Mouse (Mus musculus) CH12.LX (cell line): ENCODE measurements around the gene Tigit. TPM values are rescaled to one million over a fixed set of nuclear protein-coding genes. Genes with fewer than 3 reads are reported as not detected.

ENCODE experiments used
- DNase-seq: peaks from one replicate; pipeline ENCODE4 v3.0.0-alpha.2; 2013; ENCODE audit errors: extremely low read depth
- H3K27ac ChIP-seq: 2 replicates; pipeline ENCODE4 v1.5.1; 2012; ENCODE audit warnings: low read depth, mild to moderate bottlenecking, control low read depth, moderate library complexity; ENCODE audit not compliant: insufficient read depth
- H3K27me3 ChIP-seq: replicated peaks from 2 replicates; pipeline ENCODE3; 2012; ENCODE audit warnings: inconsistent platforms
- H3K36me3 ChIP-seq, 2 experiments: replicated peaks in 1 of 2; 2 replicates each; pipeline versions ENCODE3 to v1.6.1; 2012; ENCODE audit warnings: inconsistent platforms in 1 of 2, low read length in 1 of 2, mild to moderate bottlenecking in 1 of 2, mixed read lengths in 1 of 2, moderate library complexity in 1 of 2; ENCODE audit not compliant: control insufficient read depth in 1 of 2, insufficient read depth in 1 of 2
- H3K4me1 ChIP-seq, 2 experiments: 2 replicates each; pipeline ENCODE4 v1.6.1; 2012; ENCODE audit warnings: inconsistent platforms in 1 of 2, moderate library complexity in 1 of 2; ENCODE audit not compliant: insufficient read depth in 2 of 2, control insufficient read depth in 1 of 2
- H3K4me2 ChIP-seq: 2 replicates; pipeline ENCODE4 v1.6.1; 2012; ENCODE audit warnings: low read depth, mild to moderate bottlenecking, control low read depth; ENCODE audit not compliant: poor library complexity, insufficient read depth, severe bottlenecking
- H3K4me3 ChIP-seq, 3 experiments: fragments of 150-350 bp in 1 of 3; sonication (generic) in 1 of 3; replicated peaks in 1 of 3; 2 replicates each; pipeline versions ENCODE3 to v1.5.1; 2011 to 2012; ENCODE audit warnings: low read depth in 2 of 3, low read length in 2 of 3, mild to moderate bottlenecking in 2 of 3, moderate library complexity in 2 of 3, control low read depth in 1 of 3, improper control_type of control experiment in 1 of 3, inconsistent platforms in 1 of 3, mixed read lengths in 1 of 3; ENCODE audit not compliant: poor library complexity in 1 of 3
- H3K79me2 ChIP-seq: replicated peaks from 2 replicates; pipeline ENCODE4 v1.6.1; 2012; ENCODE audit warnings: mild to moderate bottlenecking, moderate library complexity; ENCODE audit not compliant: control insufficient read depth, poor library complexity, insufficient read depth, severe bottlenecking; ENCODE audit errors: extremely low read depth
- H3K9ac ChIP-seq: 2 replicates; pipeline ENCODE4 v1.6.1; 2012; ENCODE audit warnings: low read depth, mild to moderate bottlenecking, control low read depth, moderate library complexity; ENCODE audit not compliant: insufficient read depth
- H3K9me3 ChIP-seq: replicated peaks from 2 replicates; pipeline ENCODE3; 2012; ENCODE audit warnings: low read length, inconsistent platforms, mixed read lengths
- BHLHE40 ChIP-seq: IDR thresholded peaks from 2 replicates; pipeline ENCODE4 v1.6.1; 2011; ENCODE audit warnings: mild to moderate bottlenecking, low read depth, low read length, improper control_type of control experiment
- CHD1 ChIP-seq: IDR thresholded peaks from 2 replicates; pipeline ENCODE4 v1.6.1; 2012; ENCODE audit warnings: low read depth, low read length, improper control_type of control experiment, inconsistent platforms
- CHD2 ChIP-seq: IDR thresholded peaks from 2 replicates; pipeline ENCODE4 v1.6.1; 2011; ENCODE audit warnings: low read length, improper control_type of control experiment
- CTCF ChIP-seq, 2 experiments: IDR thresholded peaks in 1 of 2; conservative IDR thresholded peaks in 1 of 2; 2 replicates each; pipeline ENCODE4 v1.5.1; 2011 to 2012; ENCODE audit warnings: low read depth in 2 of 2, low read length in 2 of 2, improper control_type of control experiment in 1 of 2, inconsistent platforms in 1 of 2, mild to moderate bottlenecking in 1 of 2, moderate library complexity in 1 of 2
- E2F4 ChIP-seq: IDR thresholded peaks from 2 replicates; pipeline ENCODE4 v1.6.1; 2011; ENCODE audit warnings: low read depth, low read length, improper control_type of control experiment; ENCODE audit not compliant: insufficient replicate concordance
- ELF1 ChIP-seq: IDR thresholded peaks from 2 replicates; pipeline ENCODE4 v1.6.1; 2014; ENCODE audit warnings: low read depth, mild to moderate bottlenecking, inconsistent platforms, low read length, improper control_type of control experiment
- EP300 ChIP-seq: IDR thresholded peaks from 2 replicates; pipeline ENCODE4 v1.6.1; 2011; ENCODE audit warnings: low read length, improper control_type of control experiment
- ETS1 ChIP-seq: conservative IDR thresholded peaks from 2 replicates; pipeline ENCODE4 v1.6.1; 2012; ENCODE audit warnings: low read depth, mild to moderate bottlenecking, inconsistent platforms, low read length, improper control_type of control experiment, moderate library complexity
- GABPA ChIP-seq: IDR thresholded peaks from 2 replicates; pipeline ENCODE4 v1.6.1; 2012; ENCODE audit warnings: low read depth, low read length, improper control_type of control experiment, inconsistent platforms; ENCODE audit not compliant: insufficient replicate concordance
- HCFC1 ChIP-seq: IDR thresholded peaks from 2 replicates; pipeline ENCODE4 v1.6.1; 2012; ENCODE audit warnings: low read depth, mild to moderate bottlenecking, inconsistent platforms, low read length, improper control_type of control experiment
- IRF4 ChIP-seq: IDR thresholded peaks from 2 replicates; pipeline ENCODE4 v1.6.1; 2014; ENCODE audit warnings: low read depth, mild to moderate bottlenecking, inconsistent platforms, low read length, improper control_type of control experiment
- JUN ChIP-seq: IDR thresholded peaks from 2 replicates; pipeline ENCODE4 v1.6.1; 2011; ENCODE audit warnings: low read depth, mild to moderate bottlenecking, low read length, improper control_type of control experiment, moderate library complexity; ENCODE audit not compliant: insufficient read depth
- JUND ChIP-seq: conservative IDR thresholded peaks from 2 replicates; pipeline ENCODE4 v1.6.1; 2011; ENCODE audit warnings: low read depth, low read length, improper control_type of control experiment
- KAT2A ChIP-seq: IDR thresholded peaks from 2 replicates; pipeline ENCODE4 v1.6.1; 2012; ENCODE audit warnings: low read length, improper control_type of control experiment, inconsistent platforms; ENCODE audit not compliant: insufficient replicate concordance
- MAFK ChIP-seq: IDR thresholded peaks from 2 replicates; pipeline ENCODE4 v1.6.1; 2011; ENCODE audit warnings: low read length, improper control_type of control experiment; ENCODE audit not compliant: insufficient replicate concordance
- MAZ ChIP-seq: IDR thresholded peaks from 2 replicates; pipeline ENCODE4 v1.6.1; 2012; ENCODE audit warnings: low read depth, mild to moderate bottlenecking, inconsistent platforms, low read length, improper control_type of control experiment, moderate library complexity
- MEF2A ChIP-seq: IDR thresholded peaks from 2 replicates; pipeline ENCODE4 v1.6.1; 2014; ENCODE audit warnings: low read depth, mild to moderate bottlenecking, inconsistent platforms, low read length, improper control_type of control experiment, borderline replicate concordance
- MXI1 ChIP-seq: IDR thresholded peaks from 2 replicates; pipeline ENCODE4 v1.6.1; 2011; ENCODE audit warnings: mild to moderate bottlenecking, low read depth, low read length, improper control_type of control experiment
- MYC ChIP-seq: IDR thresholded peaks from 2 replicates; pipeline ENCODE4 v1.6.1; 2011; ENCODE audit warnings: low read depth, mild to moderate bottlenecking, improper control_type of control experiment, low read length
- NELFE ChIP-seq: IDR thresholded peaks from 2 replicates; pipeline ENCODE4 v1.6.1; 2011; ENCODE audit warnings: low read depth, low read length, improper control_type of control experiment
- NRF1 ChIP-seq: IDR thresholded peaks from 2 replicates; pipeline ENCODE4 v1.6.1; 2014; ENCODE audit warnings: low read depth, mild to moderate bottlenecking, inconsistent platforms, low read length, improper control_type of control experiment, moderate library complexity
- PAX5 ChIP-seq: IDR thresholded peaks from 2 replicates; pipeline ENCODE4 v1.6.1; 2012; ENCODE audit warnings: low read length, inconsistent platforms, mixed read lengths
- POLR2A ChIP-seq: IDR thresholded peaks from 2 replicates; pipeline ENCODE4 v1.6.1; 2011; ENCODE audit warnings: low read depth, mild to moderate bottlenecking, improper control_type of control experiment, low read length
- POLR2AphosphoS2 ChIP-seq: IDR thresholded peaks from 2 replicates; pipeline ENCODE4 v1.6.1; 2011; ENCODE audit warnings: low read depth, low read length, improper control_type of control experiment
- RAD21 ChIP-seq: IDR thresholded peaks from 2 replicates; pipeline ENCODE4 v1.6.1; 2011; ENCODE audit warnings: low read depth, mild to moderate bottlenecking, low read length, improper control_type of control experiment, moderate library complexity
- RCOR1 ChIP-seq: conservative IDR thresholded peaks from 2 replicates; pipeline ENCODE4 v1.6.1; 2012; ENCODE audit warnings: low read depth, mild to moderate bottlenecking, inconsistent platforms, low read length, improper control_type of control experiment
- SIN3A ChIP-seq: IDR thresholded peaks from 2 replicates; pipeline ENCODE4 v1.6.1; 2012; ENCODE audit warnings: low read length, improper control_type of control experiment, inconsistent platforms
- SMC3 ChIP-seq: IDR thresholded peaks from 2 replicates; pipeline ENCODE4 v1.6.1; 2011; ENCODE audit warnings: low read depth, low read length, improper control_type of control experiment
- TBP ChIP-seq: conservative IDR thresholded peaks from 2 replicates; pipeline ENCODE4 v1.6.1; 2011; ENCODE audit warnings: low read depth, low read length, improper control_type of control experiment
- TCF12 ChIP-seq: IDR thresholded peaks from 2 replicates; pipeline ENCODE4 v1.6.1; 2014; ENCODE audit warnings: low read depth, mild to moderate bottlenecking, inconsistent platforms, low read length, improper control_type of control experiment
- UBTF ChIP-seq: IDR thresholded peaks from 2 replicates; pipeline ENCODE4 v1.6.1; 2012; ENCODE audit warnings: low read depth, mild to moderate bottlenecking, inconsistent platforms, low read length, improper control_type of control experiment, moderate library complexity
- USF1 ChIP-seq: IDR thresholded peaks from 2 replicates; pipeline ENCODE4 v1.6.1; 2014; ENCODE audit warnings: low read depth, mild to moderate bottlenecking, inconsistent platforms, low read length, improper control_type of control experiment
- USF2 ChIP-seq: conservative IDR thresholded peaks from 2 replicates; pipeline ENCODE4 v1.6.1; 2011; ENCODE audit warnings: low read depth, low read length, improper control_type of control experiment
- ZC3H11A ChIP-seq: IDR thresholded peaks from 2 replicates; pipeline ENCODE4 v1.6.1; 2012; ENCODE audit warnings: low read depth, mild to moderate bottlenecking, inconsistent platforms, low read length, improper control_type of control experiment
- ZKSCAN1 ChIP-seq: IDR thresholded peaks from 2 replicates; pipeline ENCODE4 v1.6.1; 2012; ENCODE audit warnings: low read depth, inconsistent platforms, low read length, improper control_type of control experiment, borderline replicate concordance
- ZMIZ1 ChIP-seq: IDR thresholded peaks from 2 replicates; pipeline ENCODE4 v1.6.1; 2012; ENCODE audit warnings: low read depth, mild to moderate bottlenecking, inconsistent platforms, low read length, improper control_type of control experiment
- ZNF384 ChIP-seq: IDR thresholded peaks from 2 replicates; pipeline ENCODE4 v1.6.1; 2012; ENCODE audit warnings: low read depth, low read length, improper control_type of control experiment, inconsistent platforms
- dilution Hi-C: fragments of 300-500 bp; cut with MboI; formaldehyde crosslinking; loops from 2 replicates; pipeline ENCODE4 v1.14.3; 2020; ENCODE audit warnings: low sequenced_read_pairs; ENCODE audit not compliant: extremely low pct_unique_long_range_greater_than_20kb, extremely low pct_ligation_motif_present
- in situ Hi-C: fragments of 300-500 bp; cut with MboI; formaldehyde crosslinking; loops from 3 replicates; pipeline ENCODE4 v1.14.3; 2019; ENCODE audit warnings: low sequenced_read_pairs, low pct_ligation_motif_present, low pct_unique_long_range_greater_than_20kb, mixed read lengths
- polyA plus RNA-seq: library from polyadenylated mRNA; unstranded; fragments of >175 nt; gene quantifications from 2 replicates; pipeline ENCODE4 v1.2.1, GENCODE M21; 2012; ENCODE audit warnings: low read depth; ENCODE audit not compliant: insufficient read length
- total RNA-seq, 2 experiments: library from RNA; depleted of rRNA; stranded (reverse); fragments of 300-350 nt in 1 of 2; fragments of >200 nt in 1 of 2; gene quantifications; 2 replicates each; pipeline ENCODE4 v1.2.3; 2012 to 2014

Tigit gene
- total and polyA plus RNA-seq, 3 experiments: 17.5 to 67.2 (median 55.4) TPM

DNA sequence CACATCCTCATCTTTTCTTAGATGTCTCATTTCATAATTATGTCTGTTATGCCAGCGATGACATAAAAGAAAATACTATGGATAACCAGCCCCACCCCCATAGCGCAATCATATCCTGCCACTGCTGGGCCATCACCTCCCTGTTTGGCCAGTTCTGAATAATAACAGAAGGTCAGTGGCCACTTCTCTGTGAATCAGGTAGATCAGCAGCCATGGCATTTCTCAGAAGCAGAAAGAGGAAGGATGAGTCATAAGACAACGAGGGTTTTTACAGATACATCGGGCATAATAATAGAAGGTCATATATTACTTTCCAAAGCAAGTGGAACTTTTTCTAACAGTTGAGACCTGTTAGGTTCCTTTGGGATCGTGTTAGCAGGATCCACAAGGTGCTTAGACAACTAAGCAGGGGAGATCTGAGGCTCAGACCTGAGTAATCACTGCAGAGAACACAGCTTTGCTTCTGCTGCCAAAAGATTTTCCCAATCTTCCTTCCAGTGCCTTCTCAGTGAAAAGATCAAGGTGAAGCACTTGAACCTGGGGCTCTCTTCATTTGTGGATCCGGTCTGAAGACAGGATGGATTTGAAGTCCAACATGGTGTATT lies 8.7 kb downstream of the Tigit start:
- peaks cover 30 to 48% of the 10 kb centered on the region in 2 experiments for H3K36me3 ChIP-seq

GRCm38 (mm10) chr16:43654269-43654668 lies 9.7 kb downstream of the Tigit start:
- no peak for DNase-seq
- Histone ChIP-seq H3K4me2 (peak overlapping the region; percentile 24; the same call in 1 of the 2 replicates), H3K27ac (peak overlapping the region; percentile 98), H3K4me1 (peaks cover 50 to 75% of the 10 kb centered on the region in 2 experiments), H3K27me3 (no peaks in the 10 kb centered on the region), H3K36me3 (peaks cover 26 to 42% of the 10 kb centered on the region in 2 experiments), H3K9me3 (no peaks in the 10 kb centered on the region), H3K79me2 (peaks cover 43% of the 10 kb centered on the region), H3K9ac (peak overlapping the region; percentile 35), H3K4me3 (no peak overlapping the region)
- dilution Hi-C loops: no loop called here
- in situ Hi-C loops: no loop called here
- TF ChIP-seq MAZ (0 out of 2 replicates have a peak, but pooled peaks have one; percentile 43), TCF12 (0 out of 2 replicates have a peak, but pooled peaks have one; percentile 29), MYC (no peak), USF2 (no peak), MAFK (no peak), ELF1 (no peak), USF1 (no peak), NELFE (peak; percentile 44; the same call in 1 of the 2 replicates), ETS1 (no peak; the same call in 1 of the 2 replicates), ZC3H11A (no peak), EP300 (peak; percentile 33; the same call in 1 of the 2 replicates), RCOR1 (no peak), POLR2A (no peak), UBTF (no peak), PAX5 (no peak), MEF2A (peak; percentile 31; the same call in 1 of the 2 replicates)

More for the DNA sequence above, 8.7 kb downstream of the Tigit start:
- H3K79me2 ChIP-seq: peaks cover 52% of the 10 kb centered on the region
- peak overlapping the region; percentile 98 for H3K27ac ChIP-seq
- dilution Hi-C loops (no loop called here), in situ Hi-C loops (no loop called here)
- DNase-seq: peak; percentile 91
- no peaks in the 10 kb centered on the region for H3K9me3 ChIP-seq
- peak overlapping the region in 1 of 3 experiments; percentile 22 for H3K4me3 ChIP-seq
- H3K4me1 ChIP-seq: peaks cover 53 to 83% of the 10 kb centered on the region in 2 experiments
- TF ChIP-seq SMC3 (peak; percentile 31), UBTF (no peak), POLR2A (no peak), RCOR1 (peak; percentile 98), CHD2 (peak; percentile 94), ETS1 (peak; percentile 96), RAD21 (no peak; the same call in none of the 2 replicates), IRF4 (peak; percentile 100), CTCF (conservative IDR thresholded peaks at IDR 0.05 in 1 of 2, IDR thresholded peaks at IDR 0.05 in 1 of 2; ENCODE audit: low read depth in 2 of 2, low read length in 2 of 2) (no peak), MAFK (peak; percentile 77; the same call in 1 of the 2 replicates), TBP (0 out of 2 replicates have a peak, but pooled peaks have one; percentile 56), POLR2AphosphoS2 (no peak), ZC3H11A (no peak), GABPA (no peak; the same call in 1 of the 2 replicates), ELF1 (peak; percentile 62), ZMIZ1 (no peak; the same call in 1 of the 2 replicates), BHLHE40 (peak; percentile 87), MXI1 (peak; percentile 75; the same call in 1 of the 2 replicates), NELFE (peak; percentile 33; the same call in 1 of the 2 replicates), EP300 (peak; percentile 100), TCF12 (peak; percentile 95), USF1 (no peak), JUN (peak; percentile 98), SIN3A (peak; percentile 83), NRF1 (no peak), MYC (peak; percentile 91), PAX5 (no peak), ZKSCAN1 (no peak), HCFC1 (peak; percentile 57), KAT2A (0 out of 2 replicates have a peak, but pooled peaks have one; percentile 34), JUND (peak; percentile 100), MEF2A (peak; percentile 99), E2F4 (no peak), USF2 (no peak), ZNF384 (peak; percentile 86), MAZ (peak; percentile 84; the same call in 1 of the 2 replicates), CHD1 (peak; percentile 94; the same call in 1 of the 2 replicates)
- H3K27me3 ChIP-seq: no peaks in the 10 kb centered on the region
- H3K9ac ChIP-seq: peak overlapping the region; percentile 52
- peak overlapping the region; percentile 55 for H3K4me2 ChIP-seq
